Mouse (Mus musculus): ENCODE data around the gene Nrp2. TPM values are rescaled to one million over a fixed set of nuclear protein-coding genes. Genes with fewer than 3 reads are reported as not detected.

The Nrp2 gene
- total and polyA plus RNA-seq, 3 experiments: not detected

DNA sequence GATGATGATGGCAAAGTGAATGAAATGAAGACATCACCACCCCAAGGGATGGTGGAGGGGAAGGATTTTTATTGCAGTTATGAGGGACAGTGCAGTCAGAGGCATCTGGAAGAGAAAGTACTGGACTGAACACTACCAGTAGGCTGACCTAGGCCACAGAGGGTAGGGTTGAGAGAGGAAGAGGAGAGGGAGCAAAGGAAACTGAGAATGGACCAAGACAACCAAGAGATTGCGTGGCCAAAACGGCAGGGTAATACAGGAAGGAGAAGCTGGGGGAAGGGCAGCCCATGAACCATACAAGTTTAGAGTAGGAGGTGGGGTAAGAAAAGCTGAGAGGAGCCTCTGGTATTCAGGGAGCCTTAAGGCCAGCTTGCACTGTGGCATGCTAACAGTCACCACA lies 23.6 kb upstream of the Nrp2 start (continued):
- TF ChIP-seq EP300 (IDR thresholded peaks at IDR 0.05; ENCODE audit: low read depth in 1 of 2, low read length in 2 of 2) (no peak), ETS1 (IDR thresholded peaks at IDR 0.05; ENCODE audit: low read depth, low read length) (no peak), ZMIZ1 (IDR thresholded peaks at IDR 0.05; ENCODE audit: low read depth, low read length) (no peak)

DNA sequence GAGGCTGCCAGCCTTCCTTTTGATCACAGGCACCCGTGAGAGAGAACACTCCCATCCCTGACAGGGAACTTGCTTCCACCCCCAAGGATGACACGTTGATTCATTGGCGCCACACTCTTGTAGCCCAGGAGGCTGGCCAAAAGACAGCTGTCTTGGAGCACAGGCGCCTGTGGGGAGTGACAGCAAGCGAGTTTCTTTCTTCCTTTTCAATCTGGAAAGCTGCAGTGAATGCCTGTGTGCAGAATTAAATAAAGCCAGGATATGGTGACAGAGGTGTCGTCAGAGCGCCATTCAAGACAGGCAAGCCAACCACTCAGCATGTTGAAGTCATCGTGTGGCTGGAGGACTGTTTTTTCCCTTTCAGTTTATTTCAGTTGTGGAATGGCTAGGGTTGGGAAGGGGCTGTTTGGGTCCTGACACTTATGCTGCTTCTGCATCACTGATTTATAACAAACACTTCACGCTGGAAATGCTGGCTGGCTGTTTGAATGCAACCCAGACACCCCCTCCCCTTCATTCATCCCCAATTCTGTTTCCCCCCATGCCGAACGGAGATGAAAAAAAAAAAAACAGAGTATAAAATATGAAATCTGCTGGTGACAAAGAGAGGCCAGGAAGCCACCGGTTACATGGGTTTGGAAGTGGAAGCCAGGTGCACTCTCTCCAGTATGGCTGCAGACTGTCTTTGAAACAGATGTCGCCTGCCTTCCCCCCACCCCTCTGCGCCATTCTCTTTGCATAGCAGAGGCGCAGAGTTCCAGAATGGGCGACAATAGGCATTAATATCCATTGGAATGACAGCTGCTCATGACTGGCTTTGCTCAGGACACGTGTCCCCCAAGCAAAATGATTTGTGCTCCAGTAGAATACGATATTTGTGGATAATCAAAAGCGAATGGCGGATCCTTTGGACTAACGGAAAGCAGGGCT lies 20.4 kb upstream of the Nrp2 start:
- Histone ChIP-seq H3K9ac (ENCODE audit: control insufficient read depth, low read depth, low read length, poor library complexity, severe bottlenecking) (no peak overlapping the region), H3K4me3 (ENCODE audit: control insufficient read depth in 1 of 2, insufficient read depth in 1 of 2, low read depth in 2 of 2, low read length in 2 of 2) (no peak overlapping the region), H3K79me2 (ENCODE audit: control insufficient read depth, insufficient read depth, low read length, poor library complexity) (no peaks in the 10 kb centered on the region), H3K27ac (ENCODE audit: control insufficient read depth, low read depth, low read length) (no peak overlapping the region), H3K4me1 (ENCODE audit: control insufficient read depth in 1 of 2, insufficient read depth in 2 of 2, low read length in 2 of 2) (no peaks in the 10 kb centered on the region), H3K9me3 (replicated peaks; ENCODE audit: insufficient read depth, low read length) (no peaks in the 10 kb centered on the region), H3K27me3 (ENCODE audit: control insufficient read depth in 1 of 2, insufficient read depth in 2 of 2, low read length in 2 of 2) (no peaks in the 10 kb centered on the region), H3K36me3 (ENCODE audit: control insufficient read depth in 1 of 2, insufficient read depth in 2 of 2, low read length in 2 of 2) (no peaks in the 10 kb centered on the region)
- TF ChIP-seq MAX (IDR thresholded peaks at IDR 0.05; ENCODE audit: low read length): no peak
- no peak for TF ChIP-seq NRF1 (IDR thresholded peaks at IDR 0.05; ENCODE audit: insufficient read depth, low read depth, low read length, poor library complexity, severe bottlenecking)
- no peak for TF ChIP-seq RAD21 (IDR thresholded peaks at IDR 0.05; ENCODE audit: low read depth, low read length)
- no peak for TF ChIP-seq POLR2AphosphoS5 (IDR thresholded peaks at IDR 0.05; ENCODE audit: borderline replicate concordance, low read depth, low read length)
- TF ChIP-seq ZC3H11A (IDR thresholded peaks at IDR 0.05; ENCODE audit: low read depth, low read length): no peak
- TF ChIP-seq TCF12 (IDR thresholded peaks at IDR 0.05; ENCODE audit: low read depth, low read length): no peak
- TF ChIP-seq USF2 (IDR thresholded peaks at IDR 0.05; ENCODE audit: borderline replicate concordance in 1 of 2, insufficient read depth in 1 of 2, low read depth in 1 of 2, low read length in 2 of 2): no peak
- no peak for TF ChIP-seq CHD2 (IDR thresholded peaks at IDR 0.05; ENCODE audit: low read length)
- no peak for TF ChIP-seq RCOR1 (IDR thresholded peaks at IDR 0.05; ENCODE audit: low read depth, low read length)
- TF ChIP-seq EP300 (IDR thresholded peaks at IDR 0.05; ENCODE audit: low read depth in 1 of 2, low read length in 2 of 2): no peak
- no peak for TF ChIP-seq NELFE (IDR thresholded peaks at IDR 0.05; ENCODE audit: low read depth, low read length)
- no peak for TF ChIP-seq ETS1 (IDR thresholded peaks at IDR 0.05; ENCODE audit: low read depth, low read length)
- no peak for TF ChIP-seq POLR2A (IDR thresholded peaks at IDR 0.05; ENCODE audit: control insufficient read depth in 1 of 2, insufficient read depth in 1 of 2, low read depth in 1 of 2, low read length in 2 of 2, poor library complexity in 1 of 2)
- TF ChIP-seq ZNF384 (IDR thresholded peaks at IDR 0.05; ENCODE audit: low read depth, low read length): no peak
- TF ChIP-seq E2F4 (IDR thresholded peaks at IDR 0.05; ENCODE audit: borderline replicate concordance, low read depth, low read length): no peak
- no peak for TF ChIP-seq POLR2AphosphoS2 (IDR thresholded peaks at IDR 0.05; ENCODE audit: low read length)
- TF ChIP-seq SIN3A (IDR thresholded peaks at IDR 0.05; ENCODE audit: low read length): no peak
- no peak for TF ChIP-seq BHLHE40 (IDR thresholded peaks at IDR 0.05; ENCODE audit: borderline replicate concordance, low read depth, low read length)
- TF ChIP-seq MXI1 (IDR thresholded peaks at IDR 0.05; ENCODE audit: low read depth, low read length): no peak
- DNase-seq (ENCODE audit: low read depth, low spot score): no peak
